Comparison of ENCODE assay signal across 10 mouse cellular contexts in the genomic region with DNA sequence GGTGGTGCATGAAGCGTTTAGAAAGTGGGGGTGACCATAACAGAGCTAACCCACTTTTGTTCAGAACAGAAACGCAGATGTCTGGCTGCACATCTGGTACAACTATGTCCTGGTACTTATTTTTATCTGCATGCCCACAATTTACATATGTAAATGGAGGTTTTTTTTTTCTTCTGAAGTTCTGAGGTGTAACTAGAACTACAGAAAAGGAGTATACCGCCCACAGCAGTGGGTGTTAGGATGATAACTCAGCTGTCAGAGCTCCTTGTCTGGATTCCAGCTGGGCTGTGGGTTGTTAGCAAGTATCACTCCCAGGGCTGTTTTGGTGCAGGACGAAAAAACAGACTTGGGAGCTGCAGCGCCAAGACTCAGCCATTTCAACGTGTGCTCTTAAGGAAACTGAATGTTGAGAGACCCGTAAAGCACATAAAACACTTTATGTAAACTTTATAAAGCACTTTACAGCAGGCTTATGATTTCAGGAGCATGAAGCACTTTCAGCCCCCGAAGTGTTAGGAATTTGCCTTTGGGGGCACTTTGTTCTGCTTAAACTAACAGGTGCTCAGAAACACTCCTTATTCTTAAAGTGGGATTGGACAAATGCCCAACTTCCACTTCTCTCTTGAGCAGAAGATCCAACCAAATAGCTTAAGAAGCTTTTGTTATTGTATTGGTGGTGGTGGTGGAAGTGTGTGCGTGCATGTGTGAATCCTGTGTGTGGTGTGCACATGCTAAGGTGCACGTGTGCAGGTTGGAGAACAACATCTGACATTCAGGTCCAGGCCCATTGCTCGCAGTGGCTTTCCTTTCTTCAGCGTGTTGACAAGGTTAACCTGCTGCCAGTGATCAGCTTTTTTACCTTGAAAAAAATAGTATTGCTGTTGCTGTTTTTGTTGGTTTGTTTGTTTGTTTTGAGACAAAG. TPM values are rescaled to one million over a fixed set of nuclear protein-coding genes. Genes with fewer than 3 reads are reported as not detected.
A peak's percentile ranks its signal among the peaks of the same experiment; 100 is the strongest.
DNase-seq lines count a peak whose midpoint lies in the region; ATAC-seq and TF ChIP-seq lines count a peak whose summit lies in the region.
"Had no signal": no experiment of that assay in that cellular context is flagged by ENCODE, and none has a peak within 500 bp of the region (broad histone marks: within the 10 kb centered on the region; RNA-seq: fewer than 3 reads in every experiment).

No protein-coding gene starts in this region.

- H3K27ac ChIP-seq in limb, embryonic 13.5 days, result no peak overlapping the region
- no peak overlapping the region for H3K27ac ChIP-seq in hindbrain, postnatal 0 days

- peaks cover 54% of the 10 kb centered on the region for H3K4me1 ChIP-seq in limb, embryonic 13.5 days
- peaks cover 6% of the 10 kb centered on the region; the same call in 1 of the 2 replicates for H3K4me1 ChIP-seq in hindbrain, postnatal 0 days (ENCODE audit: insufficient read depth, low read length)

- H3K36me3 ChIP-seq in limb, embryonic 13.5 days, result no peaks in the 10 kb centered on the region
- no peaks in the 10 kb centered on the region for H3K36me3 ChIP-seq in hindbrain, postnatal 0 days (ENCODE audit: insufficient read depth, low read length)

- no peak overlapping the region for H3K9ac ChIP-seq in limb, embryonic 13.5 days
- H3K9ac ChIP-seq in hindbrain, postnatal 0 days (replicated peaks; ENCODE audit: low read length), result no peak overlapping the region

- DNase-seq in layer of hippocampus, adult 11-12 months (ENCODE audit: low spot score), result peak; percentile 55
- no peak for DNase-seq in layer of hippocampus, postnatal 25 days (ENCODE audit: extremely low spot score in 1 of 2, low spot score in 1 of 2)
- peak; percentile 23 for DNase-seq in c-Kit-positive CD71-positive TER-119-positive erythroid progenitor cells, embryonic 14.5 days (ENCODE audit: low spot score)
- DNase-seq in spleen, postnatal 36 days (ENCODE audit: low spot score in 2 of 2), result peak; percentile 69 to 74
- no peak for DNase-seq in neural tube, embryonic 10.5 days (ENCODE audit: extremely low spot score, low spot score)
- DNase-seq in ovary, postnatal 10 days (ENCODE audit: low spot score), result no peak
- no peak for DNase-seq in hindbrain, postnatal 0 days (ENCODE audit: low spot score)
- DNase-seq: heart, postnatal 10 days had no signal

- H3K27me3 ChIP-seq in limb, embryonic 13.5 days, result peaks cover 30% of the 10 kb centered on the region
- H3K27me3 ChIP-seq in hindbrain, postnatal 0 days (ENCODE audit: insufficient read depth, low read length), result no peaks in the 10 kb centered on the region

- 28% methylated on average over 12 of the region's 12 CpGs for WGBS in limb, embryonic 13.5 days
- 73% methylated on average over 12 of the region's 12 CpGs for WGBS in hindbrain, postnatal 0 days

- peak; percentile 48 for ATAC-seq in limb, embryonic 13.5 days (ENCODE audit: low FRiP score, low read depth)
- no peak for ATAC-seq in hindbrain, postnatal 0 days

- no peak for TF ChIP-seq CTCF in hindbrain, postnatal 0 days (IDR thresholded peaks at IDR 0.05; ENCODE audit: low read depth)

- H3K9me3 ChIP-seq in limb, embryonic 13.5 days, result no peaks in the 10 kb centered on the region
- no peaks in the 10 kb centered on the region for H3K9me3 ChIP-seq in hindbrain, postnatal 0 days (ENCODE audit: low read length)

- no peak overlapping the region for H3K4me3 ChIP-seq in limb, embryonic 13.5 days
- no peak overlapping the region for H3K4me3 ChIP-seq in hindbrain, postnatal 0 days (ENCODE audit: low read length)

- peak overlapping the region; percentile 19; the same call in 1 of the 2 replicates for H3K4me2 ChIP-seq in limb, embryonic 13.5 days (replicated peaks)
- no peak overlapping the region for H3K4me2 ChIP-seq in hindbrain, postnatal 0 days (ENCODE audit: low read depth, low read length)
- H3K4me2 ChIP-seq: liver, embryonic 11.5 days had no signal

RNA-seq across cellular contexts. Expression of gene Serinc5, which starts 28.5 kb away (rescaled TPM):
- total RNA-seq in layer of hippocampus, postnatal 25 days (2021), result 10 to 100 TPM; 71.1 to 78.5 TPM
- 7.8 and 10.5 TPM in 2 replicates for polyA plus RNA-seq in limb, embryonic 13.5 days (2015; fragmentation: Nextera tagmentation; extraction: Ambion mirVana)
- 42.8 and 52.5 TPM in 2 replicates for total RNA-seq in hindbrain, postnatal 0 days (2014; rRNA removed)
- 14.3 and 14.8 TPM in 2 replicates for polyA plus RNA-seq in hindbrain, postnatal 0 days (2015; fragmentation: Nextera tagmentation; extraction: Ambion mirVana)

Comparison
In these comparisons a context has a peak if more than half of its experiments do, and no peak if none do; other contexts are left out.
1. DNase-seq: peak in layer of hippocampus, adult 11-12 months (single experiment), c-Kit-positive CD71-positive TER-119-positive erythroid progenitor cells, embryonic 14.5 days (single experiment) and spleen, postnatal 36 days (2 of 2); none in layer of hippocampus, postnatal 25 days (0 of 2), neural tube, embryonic 10.5 days (single experiment), ovary, postnatal 10 days (single experiment) and hindbrain, postnatal 0 days (single experiment).